Mouse (Mus musculus): Measurements from ENCODE around the gene Nxt1.

Nxt1 gene

GRCm38 (mm10) chr2:148672199-148673096 lies at the start of gene Nxt1:
Gene Nxt1, plus strand, starts transcription at chr2:148672601.
- DNase-seq (ENCODE audit: low spot score), result peak; percentile 100

- no peak for DNase-seq (ENCODE audit: low spot score)
Observed at GRCm38 (mm10) chr2:148623067-148623466, 49.3 kb upstream of the Nxt1 start.

- DNase-seq (ENCODE audit: low spot score), result no peak
Observed at GRCm38 (mm10) chr2:148624484-148624883, 47.9 kb upstream of the Nxt1 start.

GRCm38 (mm10) chr2:148627011-148627471 lies 45.4 kb upstream of the Nxt1 start:
- DNase-seq (ENCODE audit: low spot score), result no peak

- no peak for DNase-seq (ENCODE audit: low spot score)
Observed at GRCm38 (mm10) chr2:148631011-148631410, 41.4 kb upstream of the Nxt1 start.

- no peak for DNase-seq (ENCODE audit: low spot score)
Observed at GRCm38 (mm10) chr2:148631602-148632001, 40.8 kb upstream of the Nxt1 start.

- no peak for DNase-seq (ENCODE audit: low spot score)
Observed at GRCm38 (mm10) chr2:148634466-148634865, 37.9 kb upstream of the Nxt1 start.

- DNase-seq (ENCODE audit: low spot score), result no peak
Observed at GRCm38 (mm10) chr2:148642610-148643370, 29.6 kb upstream of the Nxt1 start.

- no peak for DNase-seq (ENCODE audit: low spot score)
Observed at GRCm38 (mm10) chr2:148644421-148645000, 27.9 kb upstream of the Nxt1 start.

GRCm38 (mm10) chr2:148650587-148651357 lies 21.6 kb upstream of the Nxt1 start:
- DNase-seq (ENCODE audit: low spot score), result no peak

GRCm38 (mm10) chr2:148654961-148655360 lies 17.4 kb upstream of the Nxt1 start:
- DNase-seq (ENCODE audit: low spot score), result no peak

- no peak for DNase-seq (ENCODE audit: low spot score)
Observed at GRCm38 (mm10) chr2:148663458-148663857, 8.9 kb upstream of the Nxt1 start.

- DNase-seq (ENCODE audit: low spot score), result peak; percentile 44
Observed at GRCm38 (mm10) chr2:148677801-148678200, 5.4 kb downstream of the Nxt1 start.

- DNase-seq (ENCODE audit: low spot score), result no peak
Observed at GRCm38 (mm10) chr2:148679346-148679745, 6.9 kb downstream of the Nxt1 start.

GRCm38 (mm10) chr2:148680775-148681291 lies 8.4 kb downstream of the Nxt1 start, which contains the start of gene Gzf1:
Gene Gzf1, plus strand, starts transcription at chr2:148681023.
- peak; percentile 99 for DNase-seq (ENCODE audit: low spot score)

- DNase-seq (ENCODE audit: low spot score), result peak; percentile 9
Observed at GRCm38 (mm10) chr2:148681461-148681891, 9.1 kb downstream of the Nxt1 start.

GRCm38 (mm10) chr2:148683031-148683430 lies 10.6 kb downstream of the Nxt1 start:
- DNase-seq (ENCODE audit: low spot score), result no peak

- DNase-seq (ENCODE audit: low spot score), result no peak
Observed at GRCm38 (mm10) chr2:148684972-148685371, 12.6 kb downstream of the Nxt1 start.

- no peak for DNase-seq (ENCODE audit: low spot score)
Observed at GRCm38 (mm10) chr2:148685709-148686108, 13.3 kb downstream of the Nxt1 start.

GRCm38 (mm10) chr2:148686862-148687261 lies 14.5 kb downstream of the Nxt1 start:
- no peak for DNase-seq (ENCODE audit: low spot score)

GRCm38 (mm10) chr2:148687971-148688370 lies 15.6 kb downstream of the Nxt1 start:
- DNase-seq (ENCODE audit: low spot score), result no peak
